Mouse (Mus musculus) adrenal gland, adult 18-20 months (tissue): ENCODE measurements around the gene Wdr19. TPM values are rescaled to one million over a fixed set of nuclear protein-coding genes. Genes with fewer than 3 reads are reported as not detected.

ENCODE experiments used
- DNase-seq, 2 experiments: peaks; one replicate each; pipeline ENCODE4 v3.0.0; 2021 to 2022; ENCODE audit warnings: low spot score in 2 of 2
- long read RNA-seq, 2 experiments: library from polyadenylated mRNA; stranded (forward); transcript quantifications; one replicate each; pipeline ENCODE4 v2.0.0; 2021
- total RNA-seq, 2 experiments: library from RNA; stranded (reverse); gene quantifications; 1 replicate in 1 of 2; 2 replicates in 1 of 2; pipeline ENCODE4 v1.2.3; 2021

Gene Wdr19
- 1 to 10 TPM; 5.5 to 7.0 TPM for total RNA-seq
- long read RNA-seq, experiment 1, full-length matches to known transcripts, result 2 of 3 reads
- long read RNA-seq, experiment 1, partial matches to known transcripts, result 1 of 3 reads
- long read RNA-seq, experiment 1, other reads (novel, unspliced or antisense), result 0 of 3 reads
- long read RNA-seq, experiment 2, partial matches to known transcripts, result 2 of 6 reads
- long read RNA-seq, experiment 2, other reads (novel, unspliced or antisense), result 1 of 6 reads

GRCm38 (mm10) chr5:65199346-65200128, at the start of gene Wdr19:
TSS of gene Wdr19 (plus strand) at chr5:65199696.
- peak; percentile 93 for DNase-seq

GRCm38 (mm10) chr5:65149706-65150105, 49.8 kb upstream of the Wdr19 start:
- DNase-seq, result no peak

- DNase-seq, result no peak
Measured at GRCm38 (mm10) chr5:65150376-65150955, 49.0 kb upstream of the Wdr19 start.

GRCm38 (mm10) chr5:65151276-65151675, 48.2 kb upstream of the Wdr19 start:
- DNase-seq, result no peak

GRCm38 (mm10) chr5:65151767-65152166, 47.7 kb upstream of the Wdr19 start:
- no peak for DNase-seq

- no peak for DNase-seq
Measured at GRCm38 (mm10) chr5:65154287-65154686, 45.2 kb upstream of the Wdr19 start.

GRCm38 (mm10) chr5:65156853-65157252, 42.6 kb upstream of the Wdr19 start:
- peak; percentile 32 to 40 for DNase-seq

GRCm38 (mm10) chr5:65157412-65158381, 41.8 kb upstream of the Wdr19 start:
- DNase-seq, result peak; percentile 25 to 50

GRCm38 (mm10) chr5:65158696-65159305, 40.7 kb upstream of the Wdr19 start:
- DNase-seq, result no peak

- no peak for DNase-seq
Measured at GRCm38 (mm10) chr5:65163001-65163400, 36.5 kb upstream of the Wdr19 start.

GRCm38 (mm10) chr5:65163489-65164092, 35.9 kb upstream of the Wdr19 start:
- no peak for DNase-seq

GRCm38 (mm10) chr5:65170206-65170605, 29.3 kb upstream of the Wdr19 start:
- no peak for DNase-seq

- DNase-seq, result no peak
Measured at GRCm38 (mm10) chr5:65175035-65175917, 24.2 kb upstream of the Wdr19 start.

GRCm38 (mm10) chr5:65175918-65176484, 23.5 kb upstream of the Wdr19 start:
- DNase-seq, result no peak

- DNase-seq, result peak in 1 of 2 experiments; percentile 41
Measured at GRCm38 (mm10) chr5:65177026-65177514, 22.4 kb upstream of the Wdr19 start.

- DNase-seq, result no peak
Measured at GRCm38 (mm10) chr5:65178477-65178876, 21.0 kb upstream of the Wdr19 start.

- no peak for DNase-seq
Measured at GRCm38 (mm10) chr5:65181160-65181793, 18.2 kb upstream of the Wdr19 start.

- no peak for DNase-seq
Measured at GRCm38 (mm10) chr5:65181794-65182169, 17.7 kb upstream of the Wdr19 start.
